Mouse (Mus musculus) hindlimb bud, embryonic 11.5 days (tissue): ENCODE measurements around the gene Trpv2.
"Not testable (repeated sequence)": the region's sequence is repeated elsewhere in the genome, so short reads cannot be mapped to it uniquely, and the experiment has no call there.

Source experiments
- DNase-seq: peaks from one replicate; pipeline ENCODE4 v3.0.0-alpha.2; 2012; ENCODE audit warnings: low read depth, low spot score; ENCODE audit errors: extremely low spot score

The Trpv2 gene

DNA sequence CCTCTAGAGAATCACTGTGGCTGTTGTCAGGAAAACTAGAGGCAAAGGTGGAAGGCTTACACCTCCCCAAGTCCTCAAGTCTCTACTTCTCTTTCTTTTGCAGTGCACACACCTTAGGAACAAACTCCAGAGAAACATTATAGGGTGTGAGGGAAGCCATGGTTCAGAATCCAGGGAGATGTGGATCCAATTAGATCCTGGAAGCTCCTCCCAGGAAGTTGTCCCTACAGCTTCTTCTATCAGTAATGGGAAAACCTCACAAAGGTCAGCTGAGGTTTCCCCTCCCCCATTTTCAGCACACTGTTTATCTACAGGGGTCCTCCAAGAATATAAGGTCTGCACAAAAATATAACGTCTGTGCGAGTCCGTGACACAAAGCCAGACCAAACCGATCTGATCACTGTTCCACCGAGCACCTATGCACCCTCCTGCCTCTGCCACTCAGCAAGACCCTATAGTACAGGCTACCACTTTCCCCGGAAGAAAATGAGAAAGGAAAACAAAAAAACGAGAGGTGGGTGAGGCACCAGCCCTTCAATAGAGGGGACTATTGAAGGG, 72.8 kb downstream of the Trpv2 start:
- no peak for DNase-seq

DNA sequence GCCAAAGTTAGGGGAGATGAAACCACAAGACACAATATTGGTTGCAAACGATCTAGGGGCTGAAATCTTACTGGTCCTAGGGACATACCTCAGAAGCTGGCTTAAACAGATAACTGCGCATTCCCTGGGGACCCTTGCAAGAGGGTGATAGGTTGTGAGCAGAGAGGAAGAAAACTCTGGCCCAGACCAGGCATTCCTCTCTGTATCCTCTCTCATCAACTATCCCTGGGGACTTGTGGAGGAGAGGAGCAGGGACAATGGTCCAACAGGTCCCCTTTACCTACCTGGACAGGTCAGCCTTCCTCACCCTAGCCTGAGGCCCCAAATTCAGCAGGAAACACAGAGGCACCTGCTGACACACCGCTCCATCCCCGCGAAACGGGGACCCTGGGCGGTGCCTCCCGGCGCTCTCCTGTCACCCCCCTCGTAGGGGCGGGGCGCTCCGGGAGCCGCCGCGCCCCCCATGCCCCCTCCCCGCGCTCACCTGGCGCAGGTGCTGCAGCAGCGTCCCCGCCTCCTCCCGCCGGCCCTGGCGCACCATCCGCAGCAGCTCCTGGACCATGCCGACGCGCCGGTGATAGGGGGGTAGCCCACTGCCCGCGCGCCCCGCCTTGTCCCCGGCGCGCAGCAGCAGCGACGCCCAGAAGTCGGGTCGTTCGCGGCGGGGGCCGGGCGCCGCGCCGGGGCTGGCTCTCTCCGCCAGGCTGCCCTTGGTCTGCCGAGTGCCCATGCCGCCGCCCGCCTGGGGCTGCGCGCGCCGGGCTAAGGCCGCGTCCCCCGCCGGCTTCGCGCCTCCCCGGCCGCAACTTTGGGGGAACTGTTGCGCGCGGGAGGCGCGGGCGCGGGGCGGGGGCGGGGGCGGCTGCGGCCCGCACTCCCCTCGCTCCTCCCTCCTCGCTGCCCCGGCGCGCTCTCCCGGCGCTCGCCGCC, 73.6 kb downstream of the Trpv2 start, which contains the start of gene Lrrc75a:
TSS of gene Lrrc75a (minus strand) at position 863 of the 930 bp plus-strand sequence.
- DNase-seq, result no peak

DNA sequence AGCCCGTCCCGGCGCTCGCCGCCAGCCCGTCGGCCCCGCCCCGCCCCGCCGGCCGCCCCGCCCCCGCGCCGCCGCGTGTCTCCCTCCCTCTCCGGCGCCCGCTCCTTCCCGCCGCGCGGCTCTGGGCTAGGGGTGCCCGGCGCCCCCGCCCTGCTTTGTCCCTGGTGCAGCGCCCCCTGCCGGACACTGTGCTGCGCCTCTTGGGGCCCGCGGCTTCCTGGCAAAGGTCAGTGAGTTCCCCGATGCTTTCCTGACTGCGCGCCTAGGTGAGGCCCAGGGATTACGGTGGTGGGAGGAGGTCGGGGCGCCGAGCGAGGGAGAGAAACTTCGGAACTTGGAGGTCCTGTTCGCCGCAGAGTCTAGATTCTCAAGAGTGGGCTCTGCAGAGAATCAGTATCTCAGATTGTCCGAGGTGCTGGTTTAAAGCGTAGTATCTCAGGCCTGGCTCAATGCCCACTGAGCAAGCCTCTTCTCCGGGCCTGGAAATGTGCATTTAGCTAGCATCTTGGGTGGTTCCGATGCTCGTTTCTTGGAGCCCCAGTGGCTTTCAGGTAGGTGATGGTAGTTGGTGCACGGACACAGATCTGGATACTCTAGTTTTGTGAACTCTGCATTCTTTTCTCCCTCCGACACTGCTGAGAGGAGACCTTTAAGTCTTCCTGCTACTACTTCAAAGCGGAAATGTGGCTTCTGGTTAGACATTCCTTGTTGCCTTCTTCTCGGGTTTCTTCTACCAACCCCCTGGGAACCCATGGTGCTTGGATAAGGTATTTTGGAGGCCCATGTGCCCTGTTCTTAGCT, 74.5 kb downstream of the Trpv2 start, which contains the start of gene Mmgt2:
TSS of gene Mmgt2 (plus strand) at position 74 of the 801 bp plus-strand sequence.
- DNase-seq, result no peak

DNA sequence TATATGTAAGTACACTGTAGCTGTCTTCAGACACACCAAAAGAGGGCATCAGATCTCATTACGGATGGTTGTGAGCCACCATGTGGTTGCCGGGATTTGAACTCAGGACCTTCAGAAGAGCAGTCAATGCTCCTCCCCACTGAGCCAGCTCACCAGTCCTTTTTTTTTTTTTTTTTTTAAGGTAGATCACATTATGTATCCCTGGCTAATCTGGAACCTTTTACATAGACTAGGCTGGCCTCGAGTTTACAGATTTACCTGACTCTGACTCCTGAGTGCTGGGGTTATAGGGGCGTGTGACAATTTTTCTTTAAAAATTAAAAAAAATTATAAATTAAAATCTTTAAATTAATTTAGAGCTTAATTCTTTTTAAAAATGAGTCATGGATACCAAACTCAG, 75.5 kb downstream of the Trpv2 start:
- DNase-seq, result not testable (repeated sequence)
